Mouse (Mus musculus) myocyte (in vitro differentiated cells): ENCODE data around the gene St3gal6. TPM values are rescaled to one million over a fixed set of nuclear protein-coding genes. Genes with fewer than 3 reads are reported as not detected.

Experiments used
- H3K27me3 ChIP-seq: one replicate; pipeline ENCODE4 v1.6.1; 2011; ENCODE audit not compliant: control insufficient read depth, insufficient read depth, insufficient read length
- H3K36me3 ChIP-seq: one replicate; pipeline ENCODE4 v1.6.1; 2011; ENCODE audit not compliant: control insufficient read depth, insufficient read depth
- H3K4me2 ChIP-seq: one replicate; pipeline ENCODE4 v1.6.1; 2011; ENCODE audit warnings: low read depth, control low read depth
- H3K4me3 ChIP-seq: one replicate; pipeline ENCODE4 v1.5.1; 2011; ENCODE audit warnings: mild to moderate bottlenecking, control low read depth, moderate library complexity
- H3K79me2 ChIP-seq: one replicate; pipeline ENCODE4 v1.6.1; 2011; ENCODE audit not compliant: control insufficient read depth, insufficient read depth
- H3ac ChIP-seq: one replicate; pipeline ENCODE4 v1.6.1; 2011; ENCODE audit not compliant: control insufficient read depth, insufficient read length
- CEBPB ChIP-seq: IDR thresholded peaks from 2 replicates; pipeline ENCODE4 v1.6.1; 2011; ENCODE audit warnings: mild to moderate bottlenecking, moderate library complexity; ENCODE audit not compliant: poor library complexity, insufficient read depth, severe bottlenecking
- E2F4 ChIP-seq: IDR thresholded peaks from one replicate; pipeline ENCODE4 v1.6.1; 2011; ENCODE audit warnings: mild to moderate bottlenecking, control low read depth, moderate library complexity; ENCODE audit not compliant: insufficient read depth
- MAX ChIP-seq: IDR thresholded peaks from one replicate; pipeline ENCODE4 v1.6.1; 2011; ENCODE audit warnings: low read depth, mild to moderate bottlenecking, control low read depth
- MYOD1 ChIP-seq, 3 experiments: IDR thresholded peaks; one replicate each; pipeline ENCODE4 v1.6.1; 2011; ENCODE audit warnings: control low read depth in 2 of 3, low read depth in 2 of 3, mild to moderate bottlenecking in 2 of 3, moderate library complexity in 1 of 3; ENCODE audit not compliant: insufficient read length in 2 of 3, control insufficient read depth in 1 of 3
- POLR2A ChIP-seq: IDR thresholded peaks from one replicate; pipeline ENCODE4 v1.6.1; 2011; ENCODE audit warnings: low read depth, mild to moderate bottlenecking, control low read depth, moderate library complexity; ENCODE audit not compliant: insufficient read length
- POLR2AphosphoS2 ChIP-seq: IDR thresholded peaks from one replicate; pipeline ENCODE4 v1.6.1; 2011; ENCODE audit warnings: low read depth, control low read depth; ENCODE audit not compliant: insufficient read length
- REST ChIP-seq: IDR thresholded peaks from one replicate; pipeline ENCODE4 v1.6.1; 2011; ENCODE audit warnings: mild to moderate bottlenecking, control low read depth, moderate library complexity; ENCODE audit not compliant: insufficient read depth, insufficient read length
- SRF ChIP-seq: IDR thresholded peaks from one replicate; pipeline ENCODE4 v1.6.1; 2011; ENCODE audit warnings: low read depth; ENCODE audit not compliant: control insufficient read depth, insufficient read length
- TCF12 ChIP-seq: IDR thresholded peaks from one replicate; pipeline ENCODE4 v1.6.1; 2011; ENCODE audit warnings: mild to moderate bottlenecking, control low read depth; ENCODE audit not compliant: poor library complexity, insufficient read depth, severe bottlenecking
- TCF3 ChIP-seq: IDR thresholded peaks from one replicate; pipeline ENCODE4 v1.6.1; 2011; ENCODE audit warnings: low read depth, control low read depth; ENCODE audit not compliant: insufficient read length
- USF1 ChIP-seq: IDR thresholded peaks from one replicate; pipeline ENCODE4 v1.6.1; 2011; ENCODE audit warnings: low read depth, mild to moderate bottlenecking, control low read depth, moderate library complexity
- polyA plus RNA-seq: library from polyadenylated mRNA; unstranded; fragments of >200 nt; fragmentation: generic; extraction: Trizol; gene quantifications from one replicate; pipeline ENCODE4 v1.2.1, GENCODE M21; 2012; ENCODE audit warnings: missing spikeins

Gene St3gal6
- polyA plus RNA-seq, result 0.18 TPM

GRCm38 (mm10) chr16:58523972-58524850 is at the start of gene St3gal6:
TSS of gene St3gal6 (minus strand) at chr16:58524243.
- H3K4me2 ChIP-seq, result peak within 1 kb of the TSS; percentile 69
- H3ac ChIP-seq, result peak within 1 kb of the TSS; percentile 7
- no peaks in the 10 kb centered on the region for H3K36me3 ChIP-seq
- H3K27me3 ChIP-seq, result peaks cover 7% of the 10 kb centered on the region
- no peaks in the 10 kb centered on the region for H3K79me2 ChIP-seq
- TF ChIP-seq MYOD1 (IDR thresholded peaks at IDR 0.05; ENCODE audit: control insufficient read depth in 1 of 3, insufficient read length in 2 of 3, low read depth in 2 of 3), result no peak
- TF ChIP-seq CEBPB, result no peak
- TF ChIP-seq USF1, result no peak
- no peak for TF ChIP-seq TCF12
- TF ChIP-seq POLR2A, result no peak
- no peak for TF ChIP-seq TCF3
- no peak for TF ChIP-seq E2F4
- no peak for TF ChIP-seq MAX
- peak within 1 kb of the TSS; percentile 16 for H3K4me3 ChIP-seq

GRCm38 (mm10) chr16:58570694-58571264 is 46.7 kb upstream of the St3gal6 start:
- H3K4me2 ChIP-seq, result no peak overlapping the region
- no peaks in the 10 kb centered on the region for H3K27me3 ChIP-seq
- no peak overlapping the region for H3K4me3 ChIP-seq
- H3K36me3 ChIP-seq, result no peaks in the 10 kb centered on the region
- H3ac ChIP-seq, result no peak overlapping the region
- H3K79me2 ChIP-seq, result no peaks in the 10 kb centered on the region
- no peak for TF ChIP-seq E2F4
- no peak for TF ChIP-seq SRF
- TF ChIP-seq USF1, result no peak

GRCm38 (mm10) chr16:58561196-58561595 is 37.2 kb upstream of the St3gal6 start:
- TF ChIP-seq REST, result no peak
- no peak for TF ChIP-seq POLR2A
- TF ChIP-seq CEBPB, result no peak
- Histone ChIP-seq H3K4me2 (no peak overlapping the region), H3K4me3 (no peak overlapping the region), H3K79me2 (no peaks in the 10 kb centered on the region), H3K36me3 (no peaks in the 10 kb centered on the region), H3ac (no peak overlapping the region), H3K27me3 (no peaks in the 10 kb centered on the region)

- H3K4me3 ChIP-seq, result no peak overlapping the region
- H3K79me2 ChIP-seq, result no peaks in the 10 kb centered on the region
- no peak overlapping the region for H3ac ChIP-seq
- TF ChIP-seq MYOD1 (IDR thresholded peaks at IDR 0.05; ENCODE audit: control insufficient read depth in 1 of 3, insufficient read length in 2 of 3, low read depth in 2 of 3) (no peak), REST (no peak), SRF (no peak), POLR2AphosphoS2 (no peak), TCF12 (no peak), TCF3 (no peak), CEBPB (no peak), MAX (no peak), USF1 (no peak)
- no peaks in the 10 kb centered on the region for H3K27me3 ChIP-seq
- no peaks in the 10 kb centered on the region for H3K36me3 ChIP-seq
- no peak overlapping the region for H3K4me2 ChIP-seq
These were observed 32.2 kb upstream of the St3gal6 start for GRCm38 (mm10) chr16:58556067-58556830.

GRCm38 (mm10) chr16:58554673-58555072 is 30.6 kb upstream of the St3gal6 start:
- no peak overlapping the region for H3K4me3 ChIP-seq
- no peaks in the 10 kb centered on the region for H3K79me2 ChIP-seq
- H3ac ChIP-seq, result no peak overlapping the region
- no peaks in the 10 kb centered on the region for H3K27me3 ChIP-seq
- no peaks in the 10 kb centered on the region for H3K36me3 ChIP-seq
- TF ChIP-seq POLR2A (no peak), POLR2AphosphoS2 (no peak), TCF3 (no peak), USF1 (no peak)
- no peak overlapping the region for H3K4me2 ChIP-seq
